Mouse (Mus musculus) c-Kit-positive CD71-positive TER-119-positive erythroid progenitor cells, embryonic 14.5 days (primary cell): ENCODE measurements around the gene Gm48551.

Experiments used
- DNase-seq: peaks from one replicate; pipeline ENCODE4 v3.0.0-alpha.2; 2013; ENCODE audit warnings: low spot score

Gm48551 gene

GRCm38 (mm10) chr10:81383802-81384604 lies at the start of gene Gm48551, which contains the start of gene Dohh:
Gm48551 (plus strand) TSS chr10:81384466.
Dohh (plus strand) TSS chr10:81384428.
- peak; percentile 100 for DNase-seq

- DNase-seq: no peak
These were observed 48.6 kb upstream of the Gm48551 start for GRCm38 (mm10) chr10:81335393-81336340.

GRCm38 (mm10) chr10:81336558-81336957 lies 47.7 kb upstream of the Gm48551 start:
- no peak for DNase-seq

GRCm38 (mm10) chr10:81340551-81341332 lies 43.5 kb upstream of the Gm48551 start:
- no peak for DNase-seq

GRCm38 (mm10) chr10:81341333-81341949 lies 42.8 kb upstream of the Gm48551 start:
- no peak for DNase-seq

GRCm38 (mm10) chr10:81342686-81343505 lies 41.4 kb upstream of the Gm48551 start, which contains the start of gene Gipc3:
Gipc3 (minus strand) TSS chr10:81343266.
- DNase-seq: no peak

- DNase-seq: no peak
These were observed 39.7 kb upstream of the Gm48551 start for GRCm38 (mm10) chr10:81344421-81345161.

- no peak for DNase-seq
These were observed 39.1 kb upstream of the Gm48551 start for GRCm38 (mm10) chr10:81345162-81345534.

- DNase-seq: peak; percentile 67
These were observed 37.7 kb upstream of the Gm48551 start for GRCm38 (mm10) chr10:81346453-81347067.

GRCm38 (mm10) chr10:81349146-81349545 lies 35.1 kb upstream of the Gm48551 start:
- peak; percentile 70 for DNase-seq

- no peak for DNase-seq
These were observed 34.3 kb upstream of the Gm48551 start for GRCm38 (mm10) chr10:81349961-81350350.

GRCm38 (mm10) chr10:81350351-81351063 lies 33.8 kb upstream of the Gm48551 start, which contains the start of gene Hmg20b:
Hmg20b (minus strand) TSS chr10:81350480.
- DNase-seq: peak; percentile 98

- DNase-seq: peak; percentile 83
These were observed 32.5 kb upstream of the Gm48551 start for GRCm38 (mm10) chr10:81351678-81352291.

- DNase-seq: no peak
These were observed 29.4 kb upstream of the Gm48551 start for GRCm38 (mm10) chr10:81354738-81355477.

GRCm38 (mm10) chr10:81355533-81355932 lies 28.7 kb upstream of the Gm48551 start:
- DNase-seq: no peak

- DNase-seq: no peak
These were observed 27.8 kb upstream of the Gm48551 start for GRCm38 (mm10) chr10:81356352-81356990.
